Mouse (Mus musculus): ENCODE data around the gene Dis3l2. TPM values are rescaled to one million over a fixed set of nuclear protein-coding genes. Genes with fewer than 3 reads are reported as not detected.

The Dis3l2 gene
- total and polyA plus RNA-seq, 3 experiments = 11.2 to 14.9 (median 14.8) TPM

- no peak for DNase-seq
These were observed 307.2 kb downstream of the Dis3l2 start for GRCm38 (mm10) chr1:87010629-87011330.

GRCm38 (mm10) chr1:87011718-87012117, 308.1 kb downstream of the Dis3l2 start:
- DNase-seq = no peak

GRCm38 (mm10) chr1:87012606-87013005, 309.0 kb downstream of the Dis3l2 start:
- peak; percentile 52 for DNase-seq

GRCm38 (mm10) chr1:87020714-87021113, 317.1 kb downstream of the Dis3l2 start:
- DNase-seq = no peak

- DNase-seq = no peak
These were observed 318.0 kb downstream of the Dis3l2 start for GRCm38 (mm10) chr1:87021584-87021983.

GRCm38 (mm10) chr1:87023291-87024170, 319.9 kb downstream of the Dis3l2 start:
- DNase-seq = no peak

GRCm38 (mm10) chr1:87025021-87025420, 321.4 kb downstream of the Dis3l2 start:
- no peak for DNase-seq

- DNase-seq = peak; percentile 59
These were observed 325.2 kb downstream of the Dis3l2 start for GRCm38 (mm10) chr1:87028786-87029185.

- DNase-seq = no peak
These were observed 327.0 kb downstream of the Dis3l2 start for GRCm38 (mm10) chr1:87030652-87031051.

GRCm38 (mm10) chr1:87032466-87032865, 328.9 kb downstream of the Dis3l2 start:
- no peak for DNase-seq

GRCm38 (mm10) chr1:87035532-87036161, 332.0 kb downstream of the Dis3l2 start:
- peak; percentile 67 for DNase-seq

- no peak for DNase-seq
These were observed 332.7 kb downstream of the Dis3l2 start for GRCm38 (mm10) chr1:87036334-87036733.

- DNase-seq = no peak
These were observed 335.0 kb downstream of the Dis3l2 start for GRCm38 (mm10) chr1:87038477-87039070.

- DNase-seq = peak; percentile 77
These were observed 337.5 kb downstream of the Dis3l2 start for GRCm38 (mm10) chr1:87041119-87041518.

- peak; percentile 77 for DNase-seq
These were observed 338.3 kb downstream of the Dis3l2 start for GRCm38 (mm10) chr1:87041814-87042438.

- no peak for DNase-seq
These were observed 346.5 kb downstream of the Dis3l2 start for GRCm38 (mm10) chr1:87050072-87050471.

- no peak for DNase-seq
These were observed 347.1 kb downstream of the Dis3l2 start for GRCm38 (mm10) chr1:87050700-87051099.

- peak; percentile 58 for DNase-seq
These were observed 347.8 kb downstream of the Dis3l2 start for GRCm38 (mm10) chr1:87051369-87051768.

GRCm38 (mm10) chr1:87057075-87057474, 353.5 kb downstream of the Dis3l2 start:
- no peak for DNase-seq

GRCm38 (mm10) chr1:87059042-87059665, 355.5 kb downstream of the Dis3l2 start:
- no peak for DNase-seq

GRCm38 (mm10) chr1:87060913-87061312, 357.3 kb downstream of the Dis3l2 start:
- no peak for DNase-seq
